Mouse (Mus musculus) heart, postnatal 0 days (tissue): ENCODE results near the gene Slc30a9. TPM values are rescaled to one million over a fixed set of nuclear protein-coding genes. Genes with fewer than 3 reads are reported as not detected.

Source experiments
- ATAC-seq: fragments of 200-750 bp; cut with Nextera tagmentation; 2 replicates; pipeline ENCODE4 v1.8.0; 2017; ENCODE audit warnings: low read depth, moderate number of reproducible peaks, moderate library complexity; ENCODE audit not compliant: insufficient read depth
- DNase-seq: peaks from one replicate; pipeline ENCODE4 v3.0.0-alpha.2; 2016; ENCODE audit warnings: low spot score
- H3K27ac ChIP-seq: fragments of 300-500 bp; sonication (generic); 2 replicates; pipeline ENCODE4 v1.5.1; 2014; ENCODE audit warnings: low read depth, mild to moderate bottlenecking
- H3K27me3 ChIP-seq: fragments of 300-500 bp; sonication (generic); 2 replicates; pipeline ENCODE4 v1.6.1; 2014; ENCODE audit warnings: low read length, mixed read lengths; ENCODE audit not compliant: control insufficient read depth, insufficient read depth
- H3K36me3 ChIP-seq: fragments of 300-500 bp; sonication (generic); replicated peaks from 2 replicates; pipeline ENCODE4 v1.6.1; 2014; ENCODE audit warnings: low read length, mixed read lengths; ENCODE audit not compliant: control insufficient read depth, insufficient read depth
- H3K4me1 ChIP-seq: fragments of 300-500 bp; sonication (generic); 2 replicates; pipeline ENCODE4 v1.6.1; 2014; ENCODE audit warnings: antibody characterized with exemption; ENCODE audit not compliant: control insufficient read depth, insufficient read depth
- H3K4me2 ChIP-seq: fragments of 300-500 bp; sonication (generic); 2 replicates; pipeline ENCODE4 v1.6.1; 2014; ENCODE audit warnings: low read depth, mild to moderate bottlenecking, low read length, moderate library complexity
- H3K4me3 ChIP-seq: fragments of 300-500 bp; sonication (generic); 2 replicates; pipeline ENCODE4 v1.5.1; 2014; ENCODE audit warnings: low read depth, low read length
- H3K9ac ChIP-seq: fragments of 300-500 bp; sonication (generic); replicated peaks from 2 replicates; pipeline ENCODE4 v1.6.1; 2014; ENCODE audit warnings: low read depth, low read length, mixed read lengths
- H3K9me3 ChIP-seq: fragments of 300-500 bp; sonication (generic); replicated peaks from 2 replicates; pipeline ENCODE4 v1.6.1; 2016; ENCODE audit warnings: low read length; ENCODE audit not compliant: control insufficient read depth
- CTCF ChIP-seq: IDR thresholded peaks from 2 replicates; pipeline ENCODE4 v1.5.1; 2016; ENCODE audit warnings: antibody characterized with exemption, control low read depth, low read depth
- EP300 ChIP-seq: IDR thresholded peaks from 2 replicates; pipeline ENCODE4 v1.6.1; 2016; ENCODE audit warnings: antibody characterized with exemption, low read depth
- WGBS: fragments of 180-500 bp; shearing (Covaris S2); extraction: QIAGEN DNeasy Blood & Tissue Kit; methylation state at CpG from one replicate; pipeline ENCODE4 v1.1.7; 2014; 5-methylcytosine and 5-hydroxymethylcytosine counted together
- polyA plus RNA-seq: library from polyadenylated mRNA; unstranded; fragments of >200 nt; fragmentation: Nextera tagmentation; extraction: Ambion mirVana; gene quantifications from 2 replicates; pipeline ENCODE4 v1.2.1, GENCODE M21; 2015
- total RNA-seq: library from RNA; depleted of rRNA; stranded (reverse); fragments of >200 nt; gene quantifications from 2 replicates; pipeline ENCODE4 v1.2.3, GENCODE M21; 2014; ENCODE audit warnings: low replicate concordance

The Slc30a9 gene
- total and polyA plus RNA-seq, 2 experiments from 2014 or later: 87.2 to 121 TPM

- no peak overlapping the region for H3K9ac ChIP-seq
- peaks cover 48% of the 10 kb centered on the region for H3K36me3 ChIP-seq
- H3K4me3 ChIP-seq: no peak overlapping the region
Measured at GRCm38 (mm10) chr5:67266106-67266505, 40.6 kb upstream of the Slc30a9 start.

DNA sequence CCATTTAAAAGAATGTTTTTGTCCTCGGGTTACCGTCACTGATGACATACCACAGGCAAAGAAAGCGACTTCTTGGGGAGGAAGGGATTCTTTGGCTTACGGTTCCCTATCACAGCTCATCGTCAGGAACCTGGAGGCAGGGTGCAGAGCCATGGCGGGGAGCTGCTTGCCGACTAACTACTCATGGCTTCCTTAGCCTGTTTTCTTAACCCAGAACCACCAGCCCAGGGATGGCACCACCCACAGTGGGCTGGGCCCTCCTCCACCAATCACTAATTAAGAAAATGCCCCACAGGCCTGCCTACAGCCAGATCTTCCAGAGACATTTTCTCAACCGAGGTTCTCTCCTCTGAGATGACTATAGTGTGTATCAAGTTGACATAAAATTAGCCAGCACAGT lies 37.4 kb upstream of the Slc30a9 start:
- no peaks in the 10 kb centered on the region for H3K4me1 ChIP-seq
- WGBS: 88% methylated on average over 8 of the region's 8 CpGs
- H3K9me3 ChIP-seq: no peaks in the 10 kb centered on the region
- H3K9ac ChIP-seq: no peak overlapping the region
- H3K27ac ChIP-seq: no peak overlapping the region
- H3K4me2 ChIP-seq: no peak overlapping the region
- no peak overlapping the region for H3K4me3 ChIP-seq
- TF ChIP-seq EP300: no peak
- TF ChIP-seq CTCF: no peak
- ATAC-seq (no peak), DNase-seq (no peak)
- no peaks in the 10 kb centered on the region for H3K27me3 ChIP-seq
- peaks cover 40% of the 10 kb centered on the region for H3K36me3 ChIP-seq

More at GRCm38 (mm10) chr5:67266106-67266505, 40.6 kb upstream of the Slc30a9 start:
- no peak overlapping the region for H3K27ac ChIP-seq
- no peaks in the 10 kb centered on the region for H3K4me1 ChIP-seq
- WGBS: 93% methylated on average over 1 of the region's 1 CpGs
- ATAC-seq: no peak
- peak; percentile 8; the same call in 1 of the 2 replicates for TF ChIP-seq CTCF
- TF ChIP-seq EP300: no peak
- peak; percentile 6 for DNase-seq
- no peaks in the 10 kb centered on the region for H3K27me3 ChIP-seq
- H3K9me3 ChIP-seq: no peaks in the 10 kb centered on the region
- H3K4me2 ChIP-seq: no peak overlapping the region

DNA sequence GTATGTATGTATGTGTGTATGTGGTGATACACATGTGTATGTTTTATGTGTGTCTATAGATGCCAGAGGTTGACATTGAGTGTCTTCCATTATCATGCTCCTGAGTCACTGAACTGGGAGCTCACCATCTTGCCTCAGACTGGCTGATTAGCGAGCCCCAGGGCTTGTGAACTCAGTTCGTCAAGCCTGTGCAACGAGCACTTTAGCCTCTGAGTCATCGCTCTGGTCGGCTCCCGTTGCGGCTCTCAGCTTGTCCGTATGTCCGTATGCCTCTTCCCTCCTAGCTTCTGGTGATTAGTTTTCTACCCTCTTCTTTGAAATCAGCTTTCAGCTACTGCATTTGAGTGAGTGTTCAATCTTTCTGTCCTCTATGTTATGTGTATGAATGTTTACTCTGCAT lies 27.3 kb upstream of the Slc30a9 start:
- no peaks in the 10 kb centered on the region for H3K4me1 ChIP-seq
- H3K27ac ChIP-seq: no peak overlapping the region
- ATAC-seq: no peak
- no peak overlapping the region for H3K4me2 ChIP-seq
- DNase-seq: no peak
- no peak for TF ChIP-seq CTCF
- no peak for TF ChIP-seq EP300
- 97% methylated on average over 9 of the region's 9 CpGs for WGBS
- H3K9me3 ChIP-seq: no peaks in the 10 kb centered on the region
- H3K36me3 ChIP-seq: peaks cover 14% of the 10 kb centered on the region
- no peaks in the 10 kb centered on the region for H3K27me3 ChIP-seq
- H3K9ac ChIP-seq: no peak overlapping the region
- no peak overlapping the region for H3K4me3 ChIP-seq

DNA sequence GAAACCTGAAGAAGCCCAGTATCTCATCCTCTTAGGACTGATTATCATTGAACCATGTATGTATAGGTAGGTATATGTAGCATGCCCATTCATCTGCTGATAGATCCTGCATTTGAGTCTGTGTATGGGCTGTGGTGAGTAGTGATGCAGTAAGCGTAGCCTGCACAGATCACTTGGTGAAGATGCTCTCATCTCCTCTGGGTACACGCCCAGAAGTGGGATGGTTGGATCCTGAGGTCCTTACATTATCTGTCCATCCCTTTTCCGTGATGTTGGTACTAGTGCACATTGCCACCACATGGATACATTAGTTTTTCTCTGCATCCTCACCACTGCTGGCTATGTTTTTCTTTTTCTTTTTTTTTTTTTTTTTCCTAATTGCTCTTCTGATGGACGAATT lies 26.9 kb upstream of the Slc30a9 start:
- TF ChIP-seq EP300: no peak
- no peak for TF ChIP-seq CTCF
- DNase-seq: no peak
- H3K27ac ChIP-seq: no peak overlapping the region
- no peak for ATAC-seq
- peaks cover 18% of the 10 kb centered on the region for H3K36me3 ChIP-seq
- no peak overlapping the region for H3K9ac ChIP-seq
- WGBS: 91% methylated on average over 4 of the region's 4 CpGs
- no peaks in the 10 kb centered on the region for H3K4me1 ChIP-seq
- H3K4me2 ChIP-seq: no peak overlapping the region
- no peak overlapping the region for H3K4me3 ChIP-seq
- no peaks in the 10 kb centered on the region for H3K9me3 ChIP-seq
- no peaks in the 10 kb centered on the region for H3K27me3 ChIP-seq

GRCm38 (mm10) chr5:67280400-67280799 lies 26.4 kb upstream of the Slc30a9 start:
- WGBS: 92% methylated on average over 4 of the region's 4 CpGs
- H3K36me3 ChIP-seq: peaks cover 24% of the 10 kb centered on the region
- H3K4me2 ChIP-seq: no peak overlapping the region
- TF ChIP-seq EP300: no peak
- no peak for TF ChIP-seq CTCF
- H3K9me3 ChIP-seq: no peaks in the 10 kb centered on the region
- no peaks in the 10 kb centered on the region for H3K27me3 ChIP-seq
- no peak overlapping the region for H3K9ac ChIP-seq
- H3K27ac ChIP-seq: no peak overlapping the region
- no peaks in the 10 kb centered on the region for H3K4me1 ChIP-seq
- ATAC-seq (no peak), DNase-seq (no peak)
- H3K4me3 ChIP-seq: no peak overlapping the region

GRCm38 (mm10) chr5:67295029-67295428 lies 11.7 kb upstream of the Slc30a9 start:
- no peaks in the 10 kb centered on the region for H3K9me3 ChIP-seq
- TF ChIP-seq EP300 (no peak), CTCF (no peak)
- H3K4me3 ChIP-seq: no peak overlapping the region
- no peaks in the 10 kb centered on the region for H3K27me3 ChIP-seq
- ATAC-seq: no peak
- WGBS: 64% methylated on average over 3 of the region's 3 CpGs
- H3K27ac ChIP-seq: no peak overlapping the region
- H3K9ac ChIP-seq: no peak overlapping the region
- H3K4me1 ChIP-seq: no peaks in the 10 kb centered on the region
- H3K4me2 ChIP-seq: no peak overlapping the region
- peaks cover 13% of the 10 kb centered on the region for H3K36me3 ChIP-seq
- DNase-seq: no peak
